Comparison of ENCODE assay signal across 24 mouse cellular contexts in the genomic region with DNA sequence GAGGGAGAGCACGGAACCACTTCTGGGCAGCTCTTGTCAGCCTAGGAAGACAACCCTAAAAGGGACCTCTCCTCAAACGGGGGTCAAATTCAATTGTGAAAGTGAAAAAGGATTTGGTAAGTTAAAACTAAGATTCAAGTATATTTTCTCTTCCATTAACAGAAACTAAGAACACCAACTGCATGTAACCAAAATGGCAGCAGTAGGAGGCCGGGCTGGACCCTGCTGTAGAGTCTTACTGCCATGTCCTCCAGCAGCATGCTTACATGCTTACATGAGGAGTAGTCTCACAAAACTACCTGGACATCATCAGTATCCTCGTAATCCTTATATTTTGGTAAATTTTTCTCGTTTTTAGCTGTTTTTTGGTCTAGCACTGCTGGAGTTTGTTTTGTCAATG.
A peak's percentile ranks its signal among the peaks of the same experiment; 100 is the strongest.
DNase-seq lines count a peak whose midpoint lies in the region; ATAC-seq lines count a peak whose summit lies in the region.
"Had no signal": no experiment of that assay in that cellular context is flagged by ENCODE, and none has a peak within 500 bp of the region (broad histone marks: within the 10 kb centered on the region; RNA-seq: fewer than 3 reads in every experiment).

No protein-coding gene starts in this region.

- H3K27me3 ChIP-seq in hindbrain, embryonic 10.5 days (ENCODE audit: insufficient read depth, poor library complexity, severe bottlenecking): no peaks in the 10 kb centered on the region
- no peaks in the 10 kb centered on the region for H3K27me3 ChIP-seq in hindbrain, embryonic 16.5 days (replicated peaks; ENCODE audit: control insufficient read depth, insufficient read depth, low read length)
- no peaks in the 10 kb centered on the region for H3K27me3 ChIP-seq in midbrain, embryonic 11.5 days (ENCODE audit: control insufficient read depth, insufficient read depth, low read length)
- no peaks in the 10 kb centered on the region for H3K27me3 ChIP-seq in midbrain, embryonic 14.5 days (ENCODE audit: control insufficient read depth, insufficient read depth, low read length)
- H3K27me3 ChIP-seq in forebrain, embryonic 15.5 days: no peaks in the 10 kb centered on the region
- H3K27me3 ChIP-seq in midbrain, embryonic 15.5 days (replicated peaks): no peaks in the 10 kb centered on the region
- no peaks in the 10 kb centered on the region for H3K27me3 ChIP-seq in limb, embryonic 10.5 days (ENCODE audit: low read depth, poor library complexity, severe bottlenecking)
- H3K27me3 ChIP-seq: embryonic facial prominence, embryonic 12.5 days; limb, embryonic 12.5 days; lung, embryonic 15.5 days had no signal

- H3K4me3 ChIP-seq in hindbrain, embryonic 10.5 days: no peak overlapping the region
- H3K4me3 ChIP-seq in hindbrain, embryonic 16.5 days (ENCODE audit: low read length): no peak overlapping the region
- no peak overlapping the region for H3K4me3 ChIP-seq in midbrain, embryonic 11.5 days (ENCODE audit: low read depth, low read length)
- no peak overlapping the region for H3K4me3 ChIP-seq in midbrain, embryonic 14.5 days (replicated peaks; ENCODE audit: low read depth, low read length)
- H3K4me3 ChIP-seq in forebrain, embryonic 15.5 days: no peak overlapping the region
- H3K4me3 ChIP-seq in midbrain, embryonic 15.5 days: no peak overlapping the region
- no peak overlapping the region for H3K4me3 ChIP-seq in limb, embryonic 10.5 days
- H3K4me3 ChIP-seq: embryonic facial prominence, embryonic 12.5 days; limb, embryonic 12.5 days; lung, embryonic 15.5 days had no signal

- H3K4me2 ChIP-seq in hindbrain, embryonic 16.5 days (ENCODE audit: low read length): no peak overlapping the region
- H3K4me2 ChIP-seq in midbrain, embryonic 11.5 days: no peak overlapping the region
- no peak overlapping the region for H3K4me2 ChIP-seq in midbrain, embryonic 14.5 days (ENCODE audit: low read length)
- H3K4me2 ChIP-seq in forebrain, embryonic 15.5 days (replicated peaks): no peak overlapping the region
- H3K4me2 ChIP-seq in midbrain, embryonic 15.5 days: no peak overlapping the region
- H3K4me2 ChIP-seq: embryonic facial prominence, embryonic 12.5 days; limb, embryonic 12.5 days; lung, embryonic 15.5 days had no signal

- no peak overlapping the region for H3K9ac ChIP-seq in hindbrain, embryonic 16.5 days (ENCODE audit: low read depth, low read length)
- no peak overlapping the region for H3K9ac ChIP-seq in midbrain, embryonic 11.5 days (ENCODE audit: low read length)
- no peak overlapping the region for H3K9ac ChIP-seq in midbrain, embryonic 14.5 days (replicated peaks; ENCODE audit: low read length)
- no peak overlapping the region for H3K9ac ChIP-seq in forebrain, embryonic 15.5 days (replicated peaks)
- H3K9ac ChIP-seq in midbrain, embryonic 15.5 days: no peak overlapping the region
- H3K9ac ChIP-seq: embryonic facial prominence, embryonic 12.5 days; limb, embryonic 12.5 days; lung, embryonic 15.5 days had no signal

- no peaks in the 10 kb centered on the region for H3K9me3 ChIP-seq in hindbrain, embryonic 10.5 days
- no peaks in the 10 kb centered on the region for H3K9me3 ChIP-seq in hindbrain, embryonic 16.5 days (ENCODE audit: control insufficient read depth, low read length)
- H3K9me3 ChIP-seq in midbrain, embryonic 11.5 days (ENCODE audit: control insufficient read depth, low read length): no peaks in the 10 kb centered on the region
- no peaks in the 10 kb centered on the region for H3K9me3 ChIP-seq in midbrain, embryonic 14.5 days (ENCODE audit: control insufficient read depth, low read length)
- H3K9me3 ChIP-seq in forebrain, embryonic 15.5 days: no peaks in the 10 kb centered on the region
- no peaks in the 10 kb centered on the region for H3K9me3 ChIP-seq in midbrain, embryonic 15.5 days
- no peaks in the 10 kb centered on the region for H3K9me3 ChIP-seq in limb, embryonic 10.5 days (replicated peaks)
- H3K9me3 ChIP-seq: embryonic facial prominence, embryonic 12.5 days; limb, embryonic 12.5 days; lung, embryonic 15.5 days had no signal

- H3K36me3 ChIP-seq in hindbrain, embryonic 10.5 days: 0 out of 2 replicates have a peak, but pooled peaks cover 3% of the 10 kb centered on the region
- H3K36me3 ChIP-seq in hindbrain, embryonic 16.5 days (ENCODE audit: control insufficient read depth, insufficient read depth, low read length): no peaks in the 10 kb centered on the region
- no peaks in the 10 kb centered on the region for H3K36me3 ChIP-seq in midbrain, embryonic 11.5 days (ENCODE audit: control insufficient read depth, insufficient read depth, low read length)
- H3K36me3 ChIP-seq in midbrain, embryonic 14.5 days (ENCODE audit: control insufficient read depth, insufficient read depth, low read length): no peaks in the 10 kb centered on the region
- H3K36me3 ChIP-seq in forebrain, embryonic 15.5 days: no peaks in the 10 kb centered on the region
- no peaks in the 10 kb centered on the region for H3K36me3 ChIP-seq in midbrain, embryonic 15.5 days (replicated peaks)
- no peaks in the 10 kb centered on the region for H3K36me3 ChIP-seq in limb, embryonic 10.5 days
- H3K36me3 ChIP-seq: embryonic facial prominence, embryonic 12.5 days; lung, embryonic 15.5 days had no signal

- ATAC-seq in hindbrain, embryonic 16.5 days: no peak
- ATAC-seq in midbrain, embryonic 11.5 days (ENCODE audit: low FRiP score): no peak
- no peak for ATAC-seq in midbrain, embryonic 14.5 days (ENCODE audit: low FRiP score, low TSS enrichment)
- no peak for ATAC-seq in forebrain, embryonic 15.5 days (replicated peaks)
- no peak for ATAC-seq in midbrain, embryonic 15.5 days (replicated peaks)
- ATAC-seq: CD4-positive, CD25-positive, alpha-beta regulatory T cell, adult 4 months; intestine, embryonic 16.5 days had no signal

- H3K27ac ChIP-seq in hindbrain, embryonic 10.5 days: peak overlapping the region; percentile 59
- H3K27ac ChIP-seq in hindbrain, embryonic 16.5 days (ENCODE audit: low read depth, low read length): no peak overlapping the region
- no peak overlapping the region for H3K27ac ChIP-seq in midbrain, embryonic 11.5 days (ENCODE audit: low read depth, low read length)
- H3K27ac ChIP-seq in midbrain, embryonic 14.5 days (replicated peaks; ENCODE audit: low read depth, low read length): no peak overlapping the region
- H3K27ac ChIP-seq in forebrain, embryonic 15.5 days (replicated peaks): 0 out of 2 replicates have a peak overlapping the region, but pooled peaks have one; percentile 31
- 0 out of 2 replicates have a peak overlapping the region, but pooled peaks have one; percentile 41 for H3K27ac ChIP-seq in midbrain, embryonic 15.5 days
- no peak overlapping the region for H3K27ac ChIP-seq in limb, embryonic 10.5 days
- H3K27ac ChIP-seq: embryonic facial prominence, embryonic 12.5 days; kidney, postnatal 0 days; limb, embryonic 12.5 days; lung, embryonic 15.5 days had no signal

- H3K4me1 ChIP-seq in hindbrain, embryonic 10.5 days (replicated peaks): peaks cover 11% of the 10 kb centered on the region; the same call in 1 of the 2 replicates
- peaks cover 2% of the 10 kb centered on the region; the same call in 1 of the 2 replicates for H3K4me1 ChIP-seq in hindbrain, embryonic 16.5 days (ENCODE audit: control insufficient read depth, insufficient read depth, low read depth, low read length)
- H3K4me1 ChIP-seq in midbrain, embryonic 11.5 days (ENCODE audit: control insufficient read depth, insufficient read depth, low read length): peaks cover 3% of the 10 kb centered on the region; the same call in 1 of the 2 replicates
- H3K4me1 ChIP-seq in midbrain, embryonic 14.5 days (ENCODE audit: control insufficient read depth, insufficient read depth, low read length): 0 out of 2 replicates have a peak, but pooled peaks cover 4% of the 10 kb centered on the region
- peaks cover 6% of the 10 kb centered on the region for H3K4me1 ChIP-seq in forebrain, embryonic 15.5 days
- peaks cover 15% of the 10 kb centered on the region for H3K4me1 ChIP-seq in midbrain, embryonic 15.5 days
- no peaks in the 10 kb centered on the region for H3K4me1 ChIP-seq in limb, embryonic 10.5 days
- H3K4me1 ChIP-seq: embryonic facial prominence, embryonic 12.5 days; limb, embryonic 12.5 days; lung, embryonic 15.5 days had no signal

- DNase-seq in hindbrain, embryonic 10.5 days (ENCODE audit: low spot score): no peak
- peak; percentile 87 for DNase-seq in midbrain, embryonic 11.5 days (ENCODE audit: low spot score, missing footprints)
- DNase-seq in midbrain, embryonic 14.5 days: no peak
- DNase-seq in limb, embryonic 10.5 days (ENCODE audit: low spot score): no peak
- DNase-seq: adrenal gland, postnatal 14 days; cerebellum, adult 11 months; cerebellum, adult 9-10 months; cerebellum, postnatal 36 days; gastrocnemius, postnatal 10 days; heart, postnatal 14 days; kidney, adult 8-10 months; kidney, postnatal 4 days; lung, postnatal 36 days; right cerebral cortex, postnatal 14 days; thymus, postnatal 14 days had no signal

- 85% methylated on average over 5 of the region's 5 CpGs for WGBS in hindbrain, embryonic 10.5 days
- 89% methylated on average over 5 of the region's 5 CpGs for WGBS in hindbrain, embryonic 16.5 days
- 77% methylated on average over 5 of the region's 5 CpGs for WGBS in midbrain, embryonic 11.5 days
- 84% methylated on average over 5 of the region's 5 CpGs for WGBS in midbrain, embryonic 14.5 days
- 78% methylated on average over 5 of the region's 5 CpGs for WGBS in forebrain, embryonic 15.5 days
- 79% methylated on average over 5 of the region's 5 CpGs for WGBS in midbrain, embryonic 15.5 days
- WGBS in limb, embryonic 10.5 days: 90% methylated on average over 5 of the region's 5 CpGs

Comparison
In these comparisons a context has a peak if more than half of its experiments do, and no peak if none do; other contexts are left out.
1. H3K27ac ChIP-seq: peak in hindbrain, embryonic 10.5 days (single experiment), forebrain, embryonic 15.5 days (single experiment) and midbrain, embryonic 15.5 days (single experiment); none in hindbrain, embryonic 16.5 days (single experiment), midbrain, embryonic 11.5 days (single experiment), midbrain, embryonic 14.5 days (single experiment) and limb, embryonic 10.5 days (single experiment).